8 mouse cellular contexts compared by ENCODE assay signal in the genomic region with DNA sequence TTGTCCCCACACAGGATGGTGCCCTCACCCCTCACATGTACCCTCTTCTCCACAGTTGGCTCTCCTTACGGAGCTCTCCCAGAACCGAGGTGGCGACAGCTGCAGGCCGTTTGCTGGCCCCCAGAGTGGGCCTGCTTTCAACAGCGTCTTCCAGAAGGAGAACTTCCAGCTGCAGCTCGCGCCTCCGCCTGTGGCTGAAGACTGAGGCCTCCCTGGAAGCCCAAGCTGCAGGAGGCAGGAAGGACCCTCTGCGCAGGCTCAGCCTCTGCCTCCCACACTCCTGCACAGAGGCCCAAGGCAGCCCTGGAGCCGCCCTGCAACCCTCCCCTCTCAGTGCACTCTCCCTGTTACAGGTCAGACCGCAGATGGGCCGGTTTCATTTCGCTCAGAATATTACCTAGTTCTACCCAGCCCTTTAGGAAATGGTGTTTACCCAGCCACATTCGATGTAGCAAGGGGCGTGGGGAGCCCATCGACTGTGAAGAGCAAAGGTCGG. TPM values are rescaled to one million over a fixed set of nuclear protein-coding genes. Genes with fewer than 3 reads are reported as not detected.
DNase-seq lines count a peak whose midpoint lies in the region; ATAC-seq and TF ChIP-seq lines count a peak whose summit lies in the region.

No protein-coding gene starts in this region.

- 0 out of 2 replicates have a peak overlapping the region, but pooled peaks have one; percentile 35 for H3K27ac ChIP-seq in forebrain, postnatal 0 days (ENCODE audit: low read depth, low read length)
- peak overlapping the region; percentile 65 for H3K27ac ChIP-seq in hindbrain, embryonic 12.5 days
- H3K27ac ChIP-seq in midbrain, embryonic 11.5 days (ENCODE audit: low read depth, low read length) = peak overlapping the region; percentile 20; the same call in 1 of the 2 replicates

- ATAC-seq in forebrain, postnatal 0 days = peak; percentile 53
- peak; percentile 46; the same call in 1 of the 2 replicates for ATAC-seq in hindbrain, embryonic 12.5 days (ENCODE audit: low FRiP score)
- ATAC-seq in midbrain, embryonic 11.5 days (ENCODE audit: low FRiP score) = peak; percentile 64

- H3K9ac ChIP-seq in forebrain, postnatal 0 days = no peak overlapping the region
- H3K9ac ChIP-seq in hindbrain, embryonic 12.5 days = 0 out of 2 replicates have a peak overlapping the region, but pooled peaks have one; percentile 19
- H3K9ac ChIP-seq in midbrain, embryonic 11.5 days (ENCODE audit: low read length) = peak overlapping the region; percentile 18

- H3K27me3 ChIP-seq in forebrain, postnatal 0 days (ENCODE audit: insufficient read depth, low read length) = no peaks in the 10 kb centered on the region
- no peaks in the 10 kb centered on the region for H3K27me3 ChIP-seq in hindbrain, embryonic 12.5 days
- no peaks in the 10 kb centered on the region for H3K27me3 ChIP-seq in midbrain, embryonic 11.5 days (ENCODE audit: control insufficient read depth, insufficient read depth, low read length)

- WGBS in forebrain, postnatal 0 days = 56% methylated on average over 17 of the region's 17 CpGs
- 46% methylated on average over 17 of the region's 17 CpGs for WGBS in hindbrain, embryonic 12.5 days
- WGBS in midbrain, embryonic 11.5 days = 49% methylated on average over 17 of the region's 17 CpGs

- H3K36me3 ChIP-seq in forebrain, postnatal 0 days (ENCODE audit: insufficient read depth) = peaks cover 27% of the 10 kb centered on the region
- H3K36me3 ChIP-seq in hindbrain, embryonic 12.5 days = 0 out of 2 replicates have a peak, but pooled peaks cover 7% of the 10 kb centered on the region
- peaks cover 3% of the 10 kb centered on the region; the same call in 1 of the 2 replicates for H3K36me3 ChIP-seq in midbrain, embryonic 11.5 days (ENCODE audit: control insufficient read depth, insufficient read depth, low read length)

- H3K4me1 ChIP-seq in forebrain, postnatal 0 days (ENCODE audit: insufficient read depth) = no peaks in the 10 kb centered on the region
- peaks cover 18% of the 10 kb centered on the region for H3K4me1 ChIP-seq in hindbrain, embryonic 12.5 days
- H3K4me1 ChIP-seq in midbrain, embryonic 11.5 days (ENCODE audit: control insufficient read depth, insufficient read depth, low read length) = 0 out of 2 replicates have a peak, but pooled peaks cover 3% of the 10 kb centered on the region

- H3K9me3 ChIP-seq in forebrain, postnatal 0 days (ENCODE audit: low read length) = no peaks in the 10 kb centered on the region
- H3K9me3 ChIP-seq in hindbrain, embryonic 12.5 days (replicated peaks) = no peaks in the 10 kb centered on the region
- no peaks in the 10 kb centered on the region for H3K9me3 ChIP-seq in midbrain, embryonic 11.5 days (ENCODE audit: control insufficient read depth, low read length)

- TF ChIP-seq CTCF in forebrain, postnatal 0 days (IDR thresholded peaks at IDR 0.05; ENCODE audit: low read depth) = no peak

- peak; percentile 48 to 57 for DNase-seq in left cerebral cortex, postnatal 14 days (ENCODE audit: low spot score in 2 of 2)
- no peak for DNase-seq in left cerebral cortex, adult 9 months (ENCODE audit: low spot score in 2 of 2)
- no peak for DNase-seq in forebrain, postnatal 0 days
- peak; percentile 64 for DNase-seq in left cerebral cortex, postnatal 4 days
- DNase-seq in midbrain, embryonic 11.5 days (ENCODE audit: low spot score, missing footprints) = peak; percentile 84
- peak; percentile 22 for DNase-seq in thymus, postnatal 25 days
- DNase-seq in spleen, postnatal 4 days (ENCODE audit: low spot score in 2 of 2) = no peak

- H3K4me2 ChIP-seq in forebrain, postnatal 0 days (ENCODE audit: low read depth) = no peak overlapping the region
- H3K4me2 ChIP-seq in hindbrain, embryonic 12.5 days (replicated peaks) = no peak overlapping the region
- no peak overlapping the region for H3K4me2 ChIP-seq in midbrain, embryonic 11.5 days

- no peak overlapping the region for H3K4me3 ChIP-seq in forebrain, postnatal 0 days (ENCODE audit: low read depth, low read length)
- H3K4me3 ChIP-seq in hindbrain, embryonic 12.5 days = no peak overlapping the region
- no peak overlapping the region for H3K4me3 ChIP-seq in midbrain, embryonic 11.5 days (ENCODE audit: low read depth, low read length)

- intact Hi-C loops in left cerebral cortex, postnatal 14 days (cut with DNase I) = no loop called here
- intact Hi-C loops in left cerebral cortex, postnatal 4 days (cut with DNase I) = no loop called here

RNA-seq across cellular contexts. Expression of a gene that starts 50.4 kb away (rescaled TPM):
- total RNA-seq in left cerebral cortex, postnatal 14 days (2021) = 10 to 100 TPM; 54.7 to 59.9 TPM
- total RNA-seq in forebrain, postnatal 0 days (2014; rRNA removed) = 37.0 and 37.6 TPM in 2 replicates
- 30.6 and 40.5 TPM in 2 replicates for polyA plus RNA-seq in forebrain, postnatal 0 days (2015; fragmentation: Nextera tagmentation; extraction: Ambion mirVana)
- polyA plus RNA-seq in hindbrain, embryonic 12.5 days (2016; fragmentation: Nextera tagmentation; extraction: Ambion mirVana) = 54.6 and 56.0 TPM in 2 replicates
- total RNA-seq in left cerebral cortex, postnatal 4 days (2021) = 10 to 100 TPM; 68.9 to 81.0 TPM
- 96.4 and 97.8 TPM in 2 replicates for polyA plus RNA-seq in midbrain, embryonic 11.5 days (2014; fragmentation: Nextera tagmentation; extraction: Ambion mirVana)

Comparison
In these comparisons a context has a peak if more than half of its experiments do, and no peak if none do; other contexts are left out.
1. DNase-seq: peak in left cerebral cortex, postnatal 14 days (2 of 2), left cerebral cortex, postnatal 4 days (single experiment), midbrain, embryonic 11.5 days (single experiment) and thymus, postnatal 25 days (single experiment); none in left cerebral cortex, adult 9 months (0 of 2), forebrain, postnatal 0 days (single experiment) and spleen, postnatal 4 days (0 of 2).
2. Peak in every context shown above with its lines, with median percentiles within 50 percentile points of each other: ATAC-seq and H3K27ac ChIP-seq.